Mouse (Mus musculus) neutrophil, adult 5-6 weeks (primary cell): ENCODE measurements around the gene Flad1. TPM values are rescaled to one million over a fixed set of nuclear protein-coding genes. Genes with fewer than 3 reads are reported as not detected.

Experiments
- ATAC-seq: fragments of 151-379, 151-347 bp; 2 replicates; pipeline ENCODE4 v1.8.0; 2017; ENCODE audit warnings: mild to moderate bottlenecking, moderate TSS enrichment; ENCODE audit not compliant: insufficient number of reproducible peaks, poor library complexity, low FRiP score, severe bottlenecking; ENCODE audit errors: extremely low read depth
- total RNA-seq: library from RNA; stranded (forward); fragments of 200-1000 nt; gene quantifications from 2 replicates; pipeline ENCODE4 v1.2.3, GENCODE M21; 2017

Gene Flad1
- total RNA-seq, 1 experiment from 2014 or later, result 25.6 TPM

GRCm38 (mm10) chr3:89365153-89365485, 46.6 kb downstream of the Flad1 start, which contains the start of gene Dcst1:
TSS of gene Dcst1 (minus strand) at chr3:89365253.
- no peak for ATAC-seq

GRCm38 (mm10) chr3:89364631-89365030, 47.0 kb downstream of the Flad1 start:
- ATAC-seq, result no peak

DNA sequence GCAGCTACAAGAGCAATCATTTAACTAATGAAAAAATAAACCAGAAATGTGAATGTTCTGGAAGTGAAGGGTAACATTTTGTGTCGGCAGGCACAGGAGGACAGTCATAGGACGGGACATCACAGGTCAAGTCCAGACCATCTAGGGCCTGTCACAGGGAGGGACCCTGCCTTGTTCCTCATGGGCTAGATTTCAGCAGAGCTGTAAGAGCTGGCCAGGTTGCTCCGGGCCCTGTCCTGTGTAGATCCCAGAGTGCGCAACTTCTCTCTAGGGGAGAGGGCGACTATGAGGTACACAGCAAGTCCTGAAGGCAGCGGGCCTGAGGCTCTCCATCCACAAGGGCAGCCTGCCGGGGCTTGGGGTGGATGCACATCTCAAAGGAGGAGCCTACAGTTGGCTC, 50.0 kb downstream of the Flad1 start, which contains the start of gene Dcst2:
Gene Dcst2, plus strand, starts transcription at position 301 of the 400 bp plus-strand sequence.
- ATAC-seq, result no peak

GRCm38 (mm10) chr3:89360237-89360636, 51.4 kb downstream of the Flad1 start:
- no peak for ATAC-seq

- ATAC-seq, result no peak
These were observed 52.0 kb downstream of the Flad1 start for GRCm38 (mm10) chr3:89359630-89360029.

GRCm38 (mm10) chr3:89356029-89356428, 55.6 kb downstream of the Flad1 start:
- ATAC-seq, result no peak

DNA sequence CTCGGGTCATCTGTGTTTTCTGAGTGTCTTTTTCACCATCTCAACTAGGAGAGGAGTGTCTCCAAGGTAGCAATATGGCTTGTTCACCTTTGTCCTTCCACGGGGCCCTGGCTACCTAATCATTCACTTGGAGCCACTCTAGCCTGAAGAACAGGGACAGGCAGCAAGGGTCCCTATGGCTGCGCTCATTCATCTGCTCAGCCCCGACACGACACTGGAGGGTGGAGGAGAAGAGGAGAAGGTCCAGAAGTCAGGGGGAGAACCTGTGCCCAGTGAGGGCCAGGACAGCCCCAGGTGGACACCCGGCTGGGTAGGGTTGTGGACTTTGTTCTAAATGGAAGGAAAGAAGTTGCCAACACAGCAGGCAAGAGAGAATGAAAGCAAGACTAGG, 56.2 kb downstream of the Flad1 start:
- no peak for ATAC-seq

DNA sequence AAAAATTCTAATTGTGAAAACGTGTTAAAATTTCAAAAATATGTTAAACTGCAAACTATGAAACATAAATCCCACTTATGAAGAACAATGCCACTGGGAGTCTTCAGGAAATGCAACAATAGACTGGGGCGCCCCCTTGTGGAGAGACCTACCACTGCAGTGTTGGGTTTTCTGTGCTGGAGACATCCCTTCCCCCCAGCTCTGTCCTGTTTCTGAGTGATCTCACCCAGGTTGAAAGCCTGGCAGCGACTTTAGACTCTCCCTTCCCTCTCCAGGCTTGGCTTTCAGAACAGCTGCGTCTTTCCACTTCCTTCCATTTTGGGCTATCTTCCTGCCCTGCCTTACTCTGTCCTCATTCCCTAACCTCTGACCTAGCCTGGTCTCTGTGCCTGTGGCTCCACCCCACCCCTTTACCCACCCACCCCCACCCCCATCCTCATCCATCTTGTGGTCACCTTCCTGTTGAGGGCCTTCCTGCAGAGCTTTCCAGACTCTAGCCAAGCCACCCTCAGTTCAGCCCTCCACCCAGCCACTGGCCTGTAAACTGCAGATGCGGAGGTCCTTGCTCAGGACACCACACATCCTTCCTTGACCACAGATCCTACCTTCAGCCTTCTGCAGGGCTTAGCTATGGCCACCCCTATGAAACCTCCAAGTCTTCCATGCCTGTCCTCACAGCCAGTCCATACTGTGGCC, 56.7 kb downstream of the Flad1 start:
- no peak for ATAC-seq

DNA sequence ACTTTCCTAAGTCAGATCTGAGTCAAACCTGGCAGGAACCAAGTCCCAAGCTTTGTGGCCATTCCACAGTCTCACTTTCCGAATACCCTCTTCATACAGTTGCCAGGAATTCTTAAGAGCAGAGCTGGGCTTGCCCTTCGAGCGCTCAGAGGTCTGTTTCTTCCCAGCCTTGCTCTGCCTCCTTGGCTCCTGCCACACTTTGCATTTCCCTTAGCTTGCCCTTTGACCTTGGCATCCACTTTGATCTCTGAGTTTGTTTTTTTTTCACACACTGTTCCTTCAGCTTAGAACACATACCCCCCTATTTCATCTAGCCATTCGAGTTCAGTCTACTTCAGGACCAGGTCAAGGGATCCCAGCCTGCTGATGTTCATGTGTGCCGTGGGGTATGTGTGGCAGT, 60.4 kb downstream of the Flad1 start:
- no peak for ATAC-seq

Other genes with a start within 250 kb of the Flad1 start
- gene Clk2, start 247.1 kb downstream of the Flad1 start, total RNA-seq, result 159 and 180 TPM in 2 replicates
- gene Scamp3, start 234.4 kb downstream of the Flad1 start, total RNA-seq, result 58.2 and 64.2 TPM in 2 replicates
- 7.7 and 8.2 TPM in 2 replicates for gene Fam189b, start 228.7 kb downstream of the Flad1 start, total RNA-seq
- 73.5 and 76.0 TPM in 2 replicates for gene Gba, start 208.9 kb downstream of the Flad1 start, total RNA-seq
- 2.0 and 5.8 TPM in 2 replicates for gene Thbs3, start 196.7 kb downstream of the Flad1 start, total RNA-seq
- 65.6 and 83.4 TPM in 2 replicates for gene Mtx1, start 184.8 kb downstream of the Flad1 start, total RNA-seq
- 4.5 and 7.1 TPM in 2 replicates for gene Muc1, start 182.8 kb downstream of the Flad1 start, total RNA-seq
- 52.2 and 53.9 TPM in 2 replicates for gene Krtcap2, start 165.9 kb downstream of the Flad1 start, total RNA-seq
- 2.2 and 2.3 TPM in 2 replicates for gene Trim46, start 165.6 kb downstream of the Flad1 start, total RNA-seq
- 25.7 and 30.4 TPM in 2 replicates for gene Dpm3, start 152.5 kb downstream of the Flad1 start, total RNA-seq
- gene Slc50a1, start 141.3 kb downstream of the Flad1 start, total RNA-seq, result 99.3 and 112 TPM in 2 replicates
- gene Efna1, start 130.7 kb downstream of the Flad1 start, total RNA-seq, result 1.3 TPM in 1 of 2 replicates, not detected in the other
- gene Efna3, start 88.9 kb downstream of the Flad1 start, total RNA-seq, result not detected in 2 replicates
- gene Efna4, start 73.8 kb downstream of the Flad1 start, total RNA-seq, result not detected in 2 replicates
- gene Adam15, start 61.9 kb downstream of the Flad1 start, total RNA-seq, result 28.9 and 55.5 TPM in 2 replicates
- gene Dcst2, start 49.9 kb downstream of the Flad1 start, total RNA-seq, result not detected in 2 replicates
- gene Dcst1, start 46.6 kb downstream of the Flad1 start, total RNA-seq, result not detected in 2 replicates
- gene Zbtb7b, start 17.1 kb downstream of the Flad1 start, total RNA-seq, result 90.9 and 120 TPM in 2 replicates
- gene Lenep, start 9.1 kb downstream of the Flad1 start, total RNA-seq, result 2.2 and 5.7 TPM in 2 replicates
- gene Cks1b, start 6.5 kb upstream of the Flad1 start, total RNA-seq, result 1.6 and 2.4 TPM in 2 replicates
- 51.4 and 58.1 TPM in 2 replicates for gene Shc1, start 6.6 kb upstream of the Flad1 start, total RNA-seq
- 35.8 and 41.4 TPM in 2 replicates for gene Pygo2, start 18.3 kb upstream of the Flad1 start, total RNA-seq
- 196 TPM in 2 replicates for gene Pbxip1, start 24.8 kb upstream of the Flad1 start, total RNA-seq
- 22.3 and 24.7 TPM in 2 replicates for gene Pmvk, start 42.7 kb upstream of the Flad1 start, total RNA-seq
- gene Kcnn3, start 108.3 kb upstream of the Flad1 start, total RNA-seq, result not detected in 2 replicates